Mouse (Mus musculus): ENCODE results near the gene Syce1l.

Syce1l gene

DNA sequence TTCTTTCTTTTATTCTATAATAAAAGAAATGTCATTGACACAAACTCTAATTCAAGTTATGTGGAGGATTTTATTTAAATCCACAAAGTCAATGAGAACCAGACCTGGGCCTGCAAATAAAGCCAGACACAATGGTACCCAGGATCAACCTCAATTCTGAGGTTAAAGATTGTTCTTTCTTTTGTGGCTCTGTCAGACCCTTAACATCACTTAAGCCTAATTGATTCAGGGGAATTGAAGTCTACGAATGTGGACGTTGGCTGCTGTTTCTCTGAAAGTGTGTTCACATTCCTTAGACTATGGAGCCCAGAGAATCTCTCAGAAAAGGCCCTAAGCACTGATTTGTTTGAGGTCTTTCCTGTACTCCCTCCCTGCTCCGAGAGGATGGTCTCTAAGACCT, 30.3 kb downstream of the Syce1l start:
- no peak for DNase-seq (ENCODE audit: low spot score in 2 of 2)

DNA sequence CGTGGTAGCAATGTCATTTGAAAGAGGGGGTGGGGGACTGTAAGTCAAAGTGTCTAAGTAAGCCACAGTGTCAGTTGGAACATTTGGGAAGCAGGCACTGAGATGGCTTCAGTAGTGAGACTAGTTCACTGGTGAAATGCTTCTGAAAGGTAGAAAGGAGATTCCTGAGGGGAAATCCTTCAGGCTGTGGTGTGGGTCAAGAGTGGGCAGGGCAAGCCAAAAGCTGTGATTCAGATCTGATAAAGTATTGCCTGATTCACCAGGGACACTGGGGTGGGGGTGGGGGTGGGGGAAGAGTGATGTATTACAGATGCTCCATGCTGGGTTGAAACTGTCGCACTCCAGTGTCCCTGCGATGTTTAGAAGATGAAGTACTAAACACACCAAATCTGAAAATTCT, 31.6 kb downstream of the Syce1l start:
- no peak for DNase-seq (ENCODE audit: low spot score in 2 of 2)

DNA sequence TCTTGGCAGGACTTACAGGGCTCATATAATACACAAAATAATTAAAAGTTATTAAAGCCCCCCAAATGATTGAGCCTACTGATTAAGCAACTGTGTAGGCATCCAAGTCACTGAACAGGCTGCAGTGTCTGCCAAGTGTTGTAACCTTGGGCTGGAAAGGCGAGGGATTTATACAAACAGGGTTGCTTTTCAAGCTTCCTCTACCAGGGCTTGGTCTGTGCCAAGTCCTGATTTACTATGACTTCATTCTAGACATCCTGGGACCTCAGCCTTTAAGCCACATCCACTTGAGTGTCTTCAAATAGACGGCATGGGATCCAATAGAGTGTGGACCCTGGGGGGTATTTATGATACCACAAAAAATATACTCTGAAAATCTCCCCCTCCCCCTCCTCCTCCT, 32.3 kb downstream of the Syce1l start:
- DNase-seq (ENCODE audit: low spot score in 2 of 2) = no peak

DNA sequence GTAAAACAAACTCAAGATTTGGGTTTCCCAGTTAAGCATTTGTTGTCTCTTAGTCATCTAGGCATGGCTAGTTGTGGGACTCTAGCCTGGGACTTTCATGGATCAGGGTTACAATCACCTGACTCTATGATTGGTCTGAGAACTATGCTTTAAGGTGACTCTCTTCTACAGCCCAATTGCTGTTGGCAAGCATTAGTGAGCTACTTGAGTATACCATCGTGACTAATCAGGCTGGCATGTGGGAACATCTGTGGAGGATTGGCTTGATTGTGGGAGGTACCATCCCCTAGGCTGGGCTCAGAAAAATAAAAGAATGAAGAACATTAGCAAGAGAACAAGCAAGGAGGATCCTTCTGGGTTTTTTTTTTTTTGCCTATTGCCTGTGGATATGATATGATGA, 33.8 kb downstream of the Syce1l start:
- no peak for DNase-seq (ENCODE audit: low spot score in 2 of 2)

DNA sequence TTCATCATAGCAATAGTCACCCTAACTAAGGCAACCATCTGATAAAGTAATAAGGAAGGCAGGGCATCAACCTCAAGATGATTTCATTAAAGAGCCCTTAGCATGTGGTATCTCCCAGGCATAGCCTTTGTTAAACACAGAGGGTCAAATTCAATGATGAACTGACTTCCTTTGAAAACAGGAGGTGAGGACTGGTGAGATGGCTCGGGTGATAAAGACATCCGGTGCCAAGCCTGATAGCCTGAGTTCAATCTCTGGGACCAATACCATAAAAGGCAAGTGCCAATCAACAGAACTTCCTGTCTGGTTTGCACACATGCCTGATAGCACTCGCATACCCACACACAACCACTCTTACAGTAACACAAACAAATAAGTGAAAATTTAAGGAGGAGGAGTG, 36.3 kb downstream of the Syce1l start:
- no peak for DNase-seq (ENCODE audit: low spot score in 2 of 2)

DNA sequence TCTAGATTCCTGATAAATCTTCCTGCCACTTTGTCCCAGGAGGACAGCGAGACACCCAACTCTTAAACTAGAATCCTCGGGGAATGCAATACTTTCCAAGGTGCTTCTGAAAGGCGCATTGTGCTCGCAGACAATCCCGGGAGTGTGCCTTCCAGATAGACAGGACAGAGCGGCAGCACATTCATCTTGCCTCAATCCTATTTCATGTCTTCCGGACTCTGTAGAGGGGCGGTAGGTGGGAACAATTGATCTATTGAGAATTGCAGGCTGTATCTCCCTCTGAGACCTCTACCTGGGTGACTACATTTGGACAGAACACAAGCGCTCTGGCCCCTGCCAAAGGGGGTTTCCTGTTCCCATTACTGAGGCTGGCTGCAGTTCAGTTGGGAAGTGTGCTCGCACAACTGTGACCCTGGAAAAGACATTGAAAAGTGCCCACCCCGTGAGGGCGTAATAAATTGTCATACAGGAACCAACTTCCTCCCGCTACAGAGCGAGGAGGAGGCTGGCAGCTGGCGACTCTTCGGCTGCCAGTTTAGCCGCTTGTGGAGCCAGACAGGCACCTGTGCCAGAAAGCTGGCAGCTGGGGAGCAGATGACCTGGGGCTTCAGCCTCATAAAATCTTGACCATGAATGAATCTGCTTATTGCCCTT, 45.0 kb downstream of the Syce1l start:
- DNase-seq (ENCODE audit: low spot score in 2 of 2) = no peak

DNA sequence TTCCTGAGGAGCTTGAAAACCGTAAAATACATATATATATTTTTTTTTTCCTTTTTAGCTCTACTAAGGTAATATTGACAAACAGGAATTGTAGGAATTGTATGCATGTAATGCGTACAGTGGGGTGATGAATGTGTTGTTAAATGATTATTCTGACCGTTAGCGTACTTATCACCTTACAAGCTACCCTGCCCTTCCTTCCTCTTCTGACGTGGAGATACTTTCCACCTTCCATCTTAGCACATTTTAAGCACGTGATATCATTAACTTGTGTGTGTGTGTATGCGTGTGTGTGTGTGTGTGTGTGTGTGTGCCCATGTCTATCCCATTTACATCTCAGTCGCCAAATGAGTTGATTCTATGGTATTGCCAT, 45.5 kb downstream of the Syce1l start:
- DNase-seq (ENCODE audit: low spot score in 2 of 2) = no peak

DNA sequence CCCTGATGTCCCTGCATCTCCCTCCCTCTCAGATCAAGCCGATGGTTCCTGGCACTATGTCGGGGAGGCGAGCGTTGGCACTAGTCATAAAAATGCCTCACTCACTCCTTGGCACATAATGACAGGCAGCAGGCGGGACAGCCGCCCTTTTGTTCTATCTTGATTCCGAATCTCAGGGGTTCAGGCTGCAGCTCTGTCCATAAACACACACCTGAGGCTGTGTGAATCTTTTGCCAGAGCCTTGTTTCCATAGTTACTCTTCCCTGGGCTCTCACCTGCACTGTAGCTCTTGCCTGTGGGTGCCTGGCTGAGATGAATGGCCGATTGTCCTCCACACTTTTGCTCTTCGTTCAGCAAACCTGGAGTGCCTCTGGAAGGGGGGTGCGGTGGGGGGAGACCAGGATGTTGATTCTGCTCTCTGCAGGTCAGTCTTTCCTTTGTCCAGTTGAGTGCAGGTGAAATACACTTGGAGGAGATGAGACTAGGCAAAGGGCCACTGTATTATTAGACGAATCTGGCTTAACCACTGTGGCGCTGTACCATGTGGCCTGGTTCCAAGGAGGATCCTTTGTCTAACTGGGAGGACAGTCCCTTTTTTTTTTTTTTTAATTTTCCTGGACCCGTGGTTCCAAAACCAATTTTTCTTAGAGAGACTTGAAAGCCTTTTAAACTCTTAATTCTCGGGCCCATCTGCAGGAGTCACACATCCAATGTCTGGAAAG, 48.8 kb downstream of the Syce1l start:
- DNase-seq (ENCODE audit: low spot score in 2 of 2) = peak in 1 of 2 experiments; percentile 26

DNA sequence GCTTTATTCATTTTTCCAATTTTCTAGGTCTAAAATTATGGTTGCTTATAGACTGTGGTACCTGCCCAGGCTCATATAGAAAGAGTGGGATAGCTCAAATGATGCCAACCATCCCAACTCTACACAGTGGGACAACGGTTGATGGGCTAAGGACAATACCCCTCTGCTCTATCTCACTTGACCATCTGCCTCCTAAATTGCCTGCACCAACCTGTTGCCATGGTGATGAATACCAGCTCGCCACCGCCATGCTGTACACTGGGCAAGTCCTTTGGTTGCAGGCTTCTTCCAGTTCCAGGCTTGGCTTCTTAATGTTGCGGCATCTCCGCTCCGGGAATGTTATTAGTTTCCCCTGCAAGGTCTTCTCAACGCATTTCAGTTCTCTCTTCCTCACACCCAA, 62.0 kb downstream of the Syce1l start:
- no peak for DNase-seq (ENCODE audit: low spot score in 2 of 2)
